Mouse (Mus musculus) forebrain, embryonic 15.5 days (tissue): ENCODE results near the gene Ing4. TPM values are rescaled to one million over a fixed set of nuclear protein-coding genes. Genes with fewer than 3 reads are reported as not detected.

Source experiments
- ATAC-seq: fragments of 200-750 bp; cut with Nextera tagmentation; replicated peaks from 2 replicates; pipeline ENCODE4 v1.8.0; 2017; ENCODE audit warnings: mild to moderate bottlenecking, moderate TSS enrichment, moderate library complexity
- H3K27ac ChIP-seq: fragments of 300-500 bp; sonication (generic); replicated peaks from 2 replicates; pipeline ENCODE4 v1.5.1; 2015; ENCODE audit warnings: mild to moderate bottlenecking, inconsistent platforms
- H3K27me3 ChIP-seq: fragments of 300-500 bp; sonication (generic); 2 replicates; pipeline ENCODE4 v1.6.1; 2015; ENCODE audit warnings: inconsistent platforms
- H3K36me3 ChIP-seq: fragments of 300-500 bp; sonication (generic); 2 replicates; pipeline ENCODE4 v1.6.1; 2015; ENCODE audit warnings: mild to moderate bottlenecking, inconsistent platforms
- H3K4me1 ChIP-seq: fragments of 300-500 bp; sonication (generic); 2 replicates; pipeline ENCODE4 v1.6.1; 2015; ENCODE audit warnings: inconsistent platforms
- H3K4me2 ChIP-seq: fragments of 300-500 bp; sonication (generic); replicated peaks from 2 replicates; pipeline ENCODE4 v1.6.1; 2015; ENCODE audit warnings: mild to moderate bottlenecking, inconsistent platforms
- H3K4me3 ChIP-seq: fragments of 300-500 bp; sonication (generic); 2 replicates; pipeline ENCODE4 v1.5.1; 2015; ENCODE audit warnings: mild to moderate bottlenecking, inconsistent platforms
- H3K9ac ChIP-seq: fragments of 300-500 bp; sonication (generic); replicated peaks from 2 replicates; pipeline ENCODE4 v1.6.1; 2015; ENCODE audit warnings: mild to moderate bottlenecking, inconsistent platforms
- H3K9me3 ChIP-seq: fragments of 300-500 bp; sonication (generic); 2 replicates; pipeline ENCODE4 v1.6.1; 2016; ENCODE audit warnings: inconsistent platforms
- WGBS: fragments of 180-500 bp; shearing (Covaris S2); methylation state at CpG from one replicate; pipeline ENCODE4 v1.1.7; 2015; ENCODE audit warnings: mixed read lengths; 5-methylcytosine and 5-hydroxymethylcytosine counted together
- polyA plus RNA-seq: library from polyadenylated mRNA; unstranded; fragments of >200 nt; fragmentation: Nextera tagmentation; extraction: Ambion mirVana; gene quantifications from 2 replicates; pipeline ENCODE4 v1.2.1, GENCODE M21; 2015

The Ing4 gene
- polyA plus RNA-seq = 207 and 211 TPM in 2 replicates

DNA sequence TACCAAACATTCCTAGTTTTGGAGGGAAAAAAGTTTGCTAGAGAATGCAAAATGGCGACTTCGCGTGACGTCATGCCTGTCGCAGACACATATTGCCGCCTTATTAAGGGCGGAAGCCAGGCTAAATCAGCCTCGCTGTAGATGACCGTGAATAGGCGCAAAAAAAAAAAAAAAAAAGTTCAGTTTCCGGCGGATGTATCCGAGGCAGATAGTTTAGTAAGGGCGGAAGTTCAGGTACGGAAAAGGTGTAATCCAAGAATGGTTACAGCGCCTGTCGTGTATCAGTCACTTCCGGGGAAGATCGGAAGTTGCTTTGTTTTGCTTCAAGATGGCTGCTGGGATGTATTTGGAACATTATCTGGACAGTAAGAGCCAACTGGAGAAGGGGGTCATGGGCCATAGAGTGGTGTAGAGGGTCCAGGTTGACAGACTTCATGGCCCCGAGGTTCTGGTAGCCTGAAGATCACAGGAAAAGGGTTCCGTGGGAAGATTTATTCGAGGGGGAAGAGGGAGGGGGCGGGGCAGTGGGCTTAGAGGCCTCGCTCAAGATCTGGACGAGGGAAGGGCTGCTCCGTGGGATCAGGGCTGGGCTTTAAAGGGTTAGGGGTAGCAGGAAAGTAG, at the start of gene Ing4:
Gene Ing4 (plus strand): TSS at position 228 of the 621 bp plus-strand sequence.
- Histone ChIP-seq H3K4me3 (peak within 1 kb of the TSS; percentile 63), H3K27me3 (no peaks in the 10 kb centered on the region), H3K4me1 (peaks cover 24% of the 10 kb centered on the region), H3K9ac (peak within 1 kb of the TSS; percentile 64), H3K9me3 (no peaks in the 10 kb centered on the region), H3K36me3 (peaks cover 36% of the 10 kb centered on the region), H3K27ac (peak within 1 kb of the TSS; percentile 74), H3K4me2 (peak within 1 kb of the TSS; percentile 68)
- WGBS = 0% methylated on average over 26 of the region's 26 CpGs
- peak; percentile 97 for ATAC-seq

GRCm38 (mm10) chr6:124992241-124992640, 47.3 kb upstream of the Ing4 start:
- Histone ChIP-seq H3K4me1 (peaks cover 12% of the 10 kb centered on the region), H3K4me3 (no peak overlapping the region), H3K9me3 (no peaks in the 10 kb centered on the region), H3K27me3 (peaks cover 6% of the 10 kb centered on the region; the same call in 1 of the 2 replicates), H3K4me2 (no peak overlapping the region), H3K9ac (no peak overlapping the region), H3K27ac (peak overlapping the region; percentile 55), H3K36me3 (no peaks in the 10 kb centered on the region)
- ATAC-seq = peak; percentile 41; the same call in 1 of the 2 replicates
- WGBS = 60% methylated on average over 4 of the region's 4 CpGs

GRCm38 (mm10) chr6:124993365-124993764, 46.2 kb upstream of the Ing4 start:
- H3K4me3 ChIP-seq = no peak overlapping the region
- H3K9me3 ChIP-seq = no peaks in the 10 kb centered on the region
- H3K9ac ChIP-seq = no peak overlapping the region
- peak overlapping the region; percentile 55 for H3K27ac ChIP-seq
- 84% methylated on average over 9 of the region's 9 CpGs for WGBS
- H3K27me3 ChIP-seq = peaks cover 6% of the 10 kb centered on the region; the same call in 1 of the 2 replicates
- ATAC-seq = no peak
- H3K4me2 ChIP-seq = no peak overlapping the region
- H3K36me3 ChIP-seq = no peaks in the 10 kb centered on the region
- H3K4me1 ChIP-seq = peaks cover 23% of the 10 kb centered on the region

- peaks cover 11% of the 10 kb centered on the region for H3K27me3 ChIP-seq
- no peak overlapping the region for H3K9ac ChIP-seq
- peaks cover 28% of the 10 kb centered on the region for H3K4me1 ChIP-seq
- no peaks in the 10 kb centered on the region for H3K9me3 ChIP-seq
- no peak for ATAC-seq
- H3K27ac ChIP-seq = no peak overlapping the region
- H3K4me2 ChIP-seq = 0 out of 2 replicates have a peak overlapping the region, but pooled peaks have one; percentile 5
- H3K4me3 ChIP-seq = no peak overlapping the region; the same call in 1 of the 2 replicates
- H3K36me3 ChIP-seq = no peaks in the 10 kb centered on the region
- WGBS = 10% methylated on average over 11 of the region's 11 CpGs
Observed at GRCm38 (mm10) chr6:124993876-124994275, 45.7 kb upstream of the Ing4 start.

DNA sequence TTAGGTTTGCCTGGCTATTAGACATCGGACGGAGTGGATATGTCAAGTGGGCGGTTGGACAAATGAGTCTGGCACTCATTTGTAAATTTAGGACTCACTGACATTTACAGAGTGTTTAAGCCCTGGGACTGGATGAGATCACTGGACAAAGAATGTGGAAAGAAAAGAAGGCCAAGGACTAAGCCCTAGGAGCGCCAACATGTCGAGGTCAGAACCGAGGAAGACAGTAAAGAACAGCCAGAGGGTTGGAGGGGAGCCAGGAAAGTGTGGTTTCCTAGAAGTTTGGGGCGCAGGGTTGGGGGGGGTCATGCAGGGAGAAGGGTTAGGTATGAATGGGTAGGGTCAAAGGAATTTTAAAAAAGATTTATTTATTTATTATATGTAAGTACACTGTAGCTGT, 44.3 kb upstream of the Ing4 start:
- ATAC-seq = no peak

DNA sequence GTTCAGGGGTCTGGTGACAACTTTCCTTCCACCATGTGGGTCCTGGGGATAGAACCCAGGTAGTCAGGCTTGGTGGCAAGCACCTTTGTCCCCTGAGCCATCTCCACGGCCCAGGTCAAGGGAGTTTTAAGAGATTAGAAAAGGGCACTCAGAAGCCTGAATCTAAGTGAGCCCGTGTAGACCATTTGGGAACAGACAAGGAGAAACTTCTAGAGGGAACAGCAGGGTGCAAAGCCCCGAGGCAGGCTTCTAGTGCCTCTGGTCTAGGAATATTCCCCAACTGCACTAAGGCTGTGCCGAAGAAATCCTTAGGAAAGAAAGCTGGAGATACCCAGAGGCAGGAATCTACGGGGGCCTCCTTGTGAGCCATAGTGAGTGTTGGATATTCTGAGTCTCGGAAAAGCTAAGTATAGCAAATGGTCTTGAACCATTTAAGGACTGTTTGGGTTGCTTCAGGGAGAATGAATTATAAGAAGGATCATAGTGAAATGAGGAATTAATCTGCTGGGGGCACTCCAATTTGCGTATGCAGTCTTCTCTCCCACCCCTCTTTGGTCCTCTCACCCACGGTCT, 43.6 kb upstream of the Ing4 start:
- no peak for ATAC-seq
- Histone ChIP-seq H3K4me3 (peak overlapping the region; percentile 56), H3K36me3 (no peaks in the 10 kb centered on the region), H3K9ac (peak overlapping the region; percentile 75), H3K4me1 (peaks cover 30% of the 10 kb centered on the region), H3K27ac (peak overlapping the region; percentile 72; the same call in 1 of the 2 replicates), H3K4me2 (peak overlapping the region; percentile 77), H3K9me3 (no peaks in the 10 kb centered on the region), H3K27me3 (peaks cover 25% of the 10 kb centered on the region)
- WGBS = 49% methylated on average over 8 of the region's 8 CpGs

More for the DNA sequence above, 44.3 kb upstream of the Ing4 start:
- Histone ChIP-seq H3K27me3 (peaks cover 21% of the 10 kb centered on the region), H3K27ac (no peak overlapping the region), H3K4me2 (no peak overlapping the region), H3K4me1 (peaks cover 30% of the 10 kb centered on the region), H3K9ac (no peak overlapping the region), H3K4me3 (no peak overlapping the region), H3K9me3 (no peaks in the 10 kb centered on the region), H3K36me3 (no peaks in the 10 kb centered on the region)
- 74% methylated on average over 7 of the region's 7 CpGs for WGBS

- Histone ChIP-seq H3K27ac (peak within 1 kb of the TSS; percentile 72), H3K9me3 (no peaks in the 10 kb centered on the region), H3K27me3 (peaks cover 30% of the 10 kb centered on the region), H3K4me3 (peak within 1 kb of the TSS; percentile 56), H3K36me3 (no peaks in the 10 kb centered on the region), H3K9ac (peak within 1 kb of the TSS; percentile 75), H3K4me1 (peaks cover 30% of the 10 kb centered on the region), H3K4me2 (peak within 1 kb of the TSS; percentile 77)
- ATAC-seq = peak; percentile 84
- under 1% methylated on average over 65 of the region's 78 CpGs for WGBS
Observed at GRCm38 (mm10) chr6:124996551-124997501, 42.7 kb upstream of the Ing4 start, which contains the start of gene Pianp. Gene Pianp, plus strand, starts transcription at chr6:124996694.

DNA sequence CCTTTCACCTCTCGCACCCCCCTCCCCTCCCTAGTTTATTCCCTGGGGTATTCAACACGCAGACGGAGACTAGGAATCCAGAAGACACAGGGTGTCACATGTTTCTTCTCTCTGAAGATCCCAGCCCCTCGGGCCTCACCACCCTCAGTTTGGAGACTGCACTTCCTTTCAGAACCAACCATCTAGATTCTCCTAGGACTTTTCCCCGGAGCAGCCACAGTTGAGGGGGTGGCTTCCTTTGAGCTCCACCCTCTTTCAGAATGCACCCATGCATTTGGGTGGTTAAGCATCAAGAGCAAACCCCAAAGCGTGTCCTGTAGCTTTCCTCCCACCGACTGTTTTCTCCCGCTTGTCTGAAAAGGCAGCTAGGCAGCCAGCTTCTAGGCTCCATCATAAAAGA, 41.5 kb upstream of the Ing4 start:
- no peak overlapping the region for H3K27ac ChIP-seq
- H3K4me3 ChIP-seq = peak overlapping the region; percentile 56
- H3K9ac ChIP-seq = peak overlapping the region; percentile 75
- no peaks in the 10 kb centered on the region for H3K9me3 ChIP-seq
- H3K4me1 ChIP-seq = peaks cover 30% of the 10 kb centered on the region
- no peak for ATAC-seq
- 10% methylated on average over 8 of the region's 8 CpGs for WGBS
- peak overlapping the region; percentile 77 for H3K4me2 ChIP-seq
- H3K36me3 ChIP-seq = no peaks in the 10 kb centered on the region
- H3K27me3 ChIP-seq = peaks cover 30% of the 10 kb centered on the region

DNA sequence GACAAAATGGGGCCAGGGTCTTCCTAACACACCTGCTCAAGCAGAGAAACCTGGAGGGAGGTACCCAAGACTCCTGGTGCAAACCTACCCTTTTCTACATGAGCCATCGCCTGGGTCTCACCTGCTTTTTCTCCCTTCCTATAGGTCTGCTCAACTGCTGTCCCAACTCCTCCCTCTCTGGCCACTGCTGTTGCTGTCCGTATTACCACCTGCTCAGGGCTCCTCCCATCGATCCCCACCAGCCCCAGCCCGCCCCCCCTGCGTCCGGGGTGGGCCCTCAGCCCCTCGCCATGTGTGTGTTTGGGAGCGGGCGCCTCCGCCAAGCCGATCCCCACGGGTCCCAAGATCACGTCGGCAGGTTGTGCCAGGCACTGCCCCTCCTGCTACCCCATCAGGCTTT, 40.5 kb upstream of the Ing4 start:
- H3K9ac ChIP-seq = no peak overlapping the region
- no peaks in the 10 kb centered on the region for H3K9me3 ChIP-seq
- H3K4me3 ChIP-seq = no peak overlapping the region
- WGBS = 43% methylated on average over 14 of the region's 14 CpGs
- no peak overlapping the region for H3K27ac ChIP-seq
- ATAC-seq = no peak
- peaks cover 30% of the 10 kb centered on the region for H3K27me3 ChIP-seq
- peaks cover 27% of the 10 kb centered on the region for H3K4me1 ChIP-seq
- no peak overlapping the region for H3K4me2 ChIP-seq
- no peaks in the 10 kb centered on the region for H3K36me3 ChIP-seq

DNA sequence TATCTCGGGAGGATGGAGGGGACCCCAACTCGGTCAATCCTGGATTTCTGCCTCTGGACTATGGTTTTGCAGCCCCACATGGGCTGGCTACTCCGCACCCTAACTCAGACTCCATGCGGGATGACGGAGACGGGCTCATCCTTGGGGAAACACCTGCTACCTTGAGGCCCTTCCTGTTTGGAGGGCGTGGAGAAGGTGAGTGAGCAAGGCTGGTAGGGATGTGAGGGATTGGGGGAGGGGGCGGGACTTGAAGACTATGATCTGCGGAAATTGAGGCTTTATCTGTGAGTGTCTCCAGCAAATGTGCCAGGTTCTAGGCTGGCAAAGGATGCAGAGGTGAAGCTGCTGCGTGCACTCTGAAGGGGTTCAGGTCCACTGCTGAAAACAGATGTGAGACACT, 40.0 kb upstream of the Ing4 start:
- Histone ChIP-seq H3K9ac (no peak overlapping the region), H3K4me3 (no peak overlapping the region), H3K4me1 (peaks cover 27% of the 10 kb centered on the region), H3K4me2 (no peak overlapping the region), H3K27ac (no peak overlapping the region), H3K36me3 (no peaks in the 10 kb centered on the region), H3K27me3 (peaks cover 30% of the 10 kb centered on the region), H3K9me3 (no peaks in the 10 kb centered on the region)
- ATAC-seq = no peak
- WGBS = 27% methylated on average over 10 of the region's 10 CpGs

GRCm38 (mm10) chr6:125003706-125004105, 35.9 kb upstream of the Ing4 start:
- Histone ChIP-seq H3K9me3 (no peaks in the 10 kb centered on the region), H3K4me1 (peaks cover 15% of the 10 kb centered on the region), H3K4me2 (no peak overlapping the region), H3K4me3 (no peak overlapping the region), H3K9ac (no peak overlapping the region; the same call in 1 of the 2 replicates), H3K36me3 (no peaks in the 10 kb centered on the region), H3K27ac (no peak overlapping the region), H3K27me3 (peaks cover 21% of the 10 kb centered on the region)
- 43% methylated on average over 3 of the region's 3 CpGs for WGBS
- no peak for ATAC-seq

- Histone ChIP-seq H3K27ac (no peak overlapping the region), H3K4me2 (no peak overlapping the region), H3K4me3 (no peak overlapping the region), H3K27me3 (peaks cover 10% of the 10 kb centered on the region; the same call in 1 of the 2 replicates), H3K4me1 (peaks cover 16% of the 10 kb centered on the region), H3K9me3 (no peaks in the 10 kb centered on the region), H3K9ac (no peak overlapping the region), H3K36me3 (no peaks in the 10 kb centered on the region)
- WGBS = 47% methylated on average over 3 of the region's 3 CpGs
- no peak for ATAC-seq
Observed at GRCm38 (mm10) chr6:125005086-125005485, 34.5 kb upstream of the Ing4 start.
